Mouse (Mus musculus): ENCODE measurements around the gene Gm14412.
"Not testable (repeated sequence)": the region's sequence is repeated elsewhere in the genome, so short reads cannot be mapped to it uniquely, and the experiment has no call there.

The Gm14412 gene

GRCm38 (mm10) chr2:177324257-177324733 is at the start of gene Gm14412:
Gene Gm14412, minus strand, starts transcription at chr2:177324307.
- DNase-seq (ENCODE audit: low read depth, low spot score): peak; percentile 72

DNA sequence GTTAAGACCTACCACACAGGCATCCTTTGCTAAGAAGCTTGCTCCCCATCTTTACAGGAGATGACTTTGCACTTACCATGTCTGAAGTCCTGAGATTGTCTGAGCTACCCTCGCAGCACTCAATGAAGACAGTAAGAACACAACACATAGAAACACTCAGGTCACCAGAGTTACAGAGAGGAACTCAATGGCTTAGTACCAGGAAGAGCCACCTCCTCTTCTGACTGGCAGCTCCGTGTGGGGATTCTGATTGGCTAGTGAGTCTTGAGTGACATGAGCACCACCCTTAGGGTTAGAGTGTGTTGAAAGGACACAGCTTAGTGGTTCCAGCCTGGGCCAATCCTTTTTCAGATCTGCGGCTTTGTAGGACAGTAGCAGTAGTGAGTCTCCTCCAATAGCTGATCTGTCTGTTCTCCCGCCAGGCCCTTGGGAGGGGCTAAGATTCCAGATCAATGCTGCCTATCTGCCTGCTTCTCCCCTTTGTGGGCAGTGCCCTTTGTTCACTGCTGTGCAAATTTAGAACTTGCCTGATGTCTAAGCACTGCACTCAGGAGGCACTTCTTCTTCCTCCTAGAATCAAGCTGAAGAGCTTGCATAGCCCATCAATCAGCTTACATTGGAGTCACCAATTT is 5.7 kb upstream of the Gm14412 start:
- peak; percentile 91 for DNase-seq (ENCODE audit: low read depth, low spot score)

- not testable (repeated sequence) for DNase-seq (ENCODE audit: low read depth, low spot score)
Observed at GRCm38 (mm10) chr2:177321361-177321760, 2.7 kb downstream of the Gm14412 start.

DNA sequence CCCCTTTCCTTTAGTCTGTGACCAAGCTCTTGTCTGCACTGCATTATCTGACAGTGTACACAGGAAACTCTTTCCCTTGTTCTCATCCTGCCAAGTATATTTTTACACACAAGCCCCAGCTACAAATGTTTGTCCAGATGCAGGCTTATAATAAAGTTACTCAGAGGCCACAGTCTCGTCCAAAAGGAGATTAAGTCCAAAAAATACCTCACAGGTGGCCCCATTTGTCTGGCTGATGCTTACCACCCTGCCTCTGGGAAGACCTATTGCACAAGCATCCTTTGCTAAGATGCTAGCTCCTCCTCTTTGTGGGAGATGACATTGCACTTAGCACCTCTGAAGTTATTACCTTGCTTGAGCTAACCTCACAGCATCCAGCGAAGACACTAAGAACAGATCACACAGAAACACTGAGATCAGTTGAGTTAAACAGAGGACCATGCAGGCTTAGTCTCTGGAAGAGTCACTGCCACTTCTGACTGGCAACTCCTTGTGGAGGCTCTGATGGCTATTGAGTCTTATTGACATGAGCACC is 3.3 kb downstream of the Gm14412 start:
- DNase-seq (ENCODE audit: low read depth, low spot score): not testable (repeated sequence)

DNA sequence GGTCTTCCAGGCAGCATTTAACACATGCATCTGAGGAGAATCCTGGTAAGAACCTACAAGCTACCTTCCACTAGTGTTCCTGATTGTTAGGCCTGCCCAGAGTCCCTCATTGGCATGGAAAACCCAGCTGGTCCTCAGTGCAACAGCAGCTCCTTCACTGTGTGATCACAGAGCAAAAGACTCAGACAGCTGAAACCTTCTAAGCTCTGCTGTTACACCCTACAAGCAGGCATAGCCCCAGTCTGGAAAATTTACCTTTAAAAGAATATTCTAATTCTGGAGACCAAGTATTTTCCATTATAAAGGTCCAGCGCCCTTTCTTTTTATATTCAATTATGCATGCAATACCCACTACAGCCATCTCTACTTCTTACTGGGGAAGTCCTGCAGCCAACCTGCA is 5.1 kb downstream of the Gm14412 start:
- peak; percentile 71 for DNase-seq (ENCODE audit: low read depth, low spot score)

DNA sequence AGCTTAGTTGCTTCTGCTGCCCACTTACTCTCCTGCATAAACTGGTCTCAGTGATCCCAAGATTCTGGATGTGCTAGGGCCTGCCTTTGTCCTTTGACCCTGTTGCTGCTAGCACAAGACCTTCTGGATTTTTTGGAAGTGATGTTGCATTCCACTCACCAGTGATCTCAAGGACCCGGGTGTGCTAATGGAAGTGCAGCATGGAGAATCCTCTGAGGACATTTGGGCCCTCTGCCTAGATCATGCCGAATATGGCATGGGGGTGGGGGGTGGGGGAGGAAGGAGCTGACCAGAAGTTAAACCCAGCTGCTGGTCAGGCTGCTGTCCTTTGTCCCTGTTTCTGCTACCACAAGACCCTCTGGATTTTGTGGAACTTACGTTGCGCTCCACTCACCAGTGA is 14.5 kb downstream of the Gm14412 start:
- not testable (repeated sequence) for DNase-seq (ENCODE audit: low read depth, low spot score)

DNA sequence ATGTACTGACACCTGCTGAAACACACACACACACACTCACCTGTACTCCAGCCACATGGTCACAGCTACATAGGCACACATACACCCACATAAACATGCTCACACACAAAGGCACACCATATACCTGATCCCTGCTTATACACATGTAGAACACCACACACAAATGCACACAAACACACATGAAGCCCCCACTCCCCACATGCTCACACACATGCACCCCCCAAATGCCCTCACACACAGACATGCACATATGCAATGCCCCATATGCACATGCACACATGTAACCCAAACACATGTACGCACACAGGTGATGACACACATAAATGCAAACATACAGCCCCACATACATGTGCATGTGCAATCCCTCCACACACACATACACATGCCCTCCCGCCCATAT is 19.1 kb downstream of the Gm14412 start:
- not testable (repeated sequence) for DNase-seq (ENCODE audit: low read depth, low spot score)

DNA sequence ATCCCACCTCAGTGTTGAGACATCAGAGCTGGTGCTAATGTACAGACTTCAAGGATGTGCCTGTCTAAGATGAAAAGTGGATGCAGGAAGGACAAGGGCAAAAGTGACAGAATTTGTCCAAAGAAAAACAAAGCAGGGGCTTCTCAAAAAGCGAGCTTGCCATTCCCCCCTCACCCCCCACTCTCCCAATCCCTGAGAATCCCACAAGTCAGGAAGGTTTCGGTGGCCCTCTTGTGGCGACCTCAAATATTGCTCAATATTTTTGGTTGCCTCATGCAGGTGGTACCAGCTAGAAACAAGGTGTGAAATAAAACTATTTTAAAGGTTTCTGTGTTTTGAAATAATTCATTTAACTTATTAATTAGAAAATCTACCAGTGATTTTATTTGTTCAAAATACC is 40.4 kb downstream of the Gm14412 start:
- not testable (repeated sequence) for DNase-seq (ENCODE audit: low read depth, low spot score)

DNA sequence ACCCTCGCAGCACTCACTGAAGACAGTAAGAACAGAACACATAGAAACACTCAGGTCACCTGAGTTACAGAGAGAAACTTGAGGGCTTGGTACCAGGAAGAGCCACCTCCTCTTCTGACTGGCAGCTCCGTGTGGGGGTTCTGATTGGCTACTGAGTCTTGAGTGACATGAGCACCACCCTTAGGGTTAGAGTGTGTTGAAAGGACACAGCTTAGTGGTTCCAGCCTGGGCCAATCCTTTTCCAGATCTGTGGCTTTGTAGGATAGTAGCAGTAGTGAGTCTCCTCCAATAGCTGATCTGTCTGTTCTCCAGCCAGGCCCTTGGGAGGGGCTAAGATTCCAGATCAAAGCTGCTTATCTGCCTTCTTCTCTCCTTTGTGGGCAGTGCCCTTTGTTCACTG is 46.4 kb downstream of the Gm14412 start:
- peak; percentile 67 for DNase-seq (ENCODE audit: low read depth, low spot score)

DNA sequence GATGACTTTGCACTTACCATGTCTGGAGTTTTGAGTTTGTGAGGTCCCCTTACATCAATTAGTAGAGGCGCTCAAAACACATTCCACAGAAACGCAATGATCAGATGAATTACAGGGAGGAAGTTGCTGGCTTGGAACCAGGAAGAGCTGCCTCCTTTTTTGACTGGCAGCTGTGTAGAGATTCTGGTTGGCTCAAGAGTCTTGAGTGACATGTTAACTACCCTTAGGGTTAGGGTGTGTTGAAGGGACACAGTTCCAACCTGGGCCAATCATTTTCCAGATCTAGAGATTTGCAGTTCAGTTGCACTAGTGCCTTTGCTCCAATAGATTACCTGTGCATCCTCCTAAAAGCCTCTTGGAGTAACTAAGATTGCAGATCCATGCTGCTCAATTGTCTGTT is 51.9 kb downstream of the Gm14412 start:
- DNase-seq (ENCODE audit: low read depth, low spot score): peak; percentile 83

DNA sequence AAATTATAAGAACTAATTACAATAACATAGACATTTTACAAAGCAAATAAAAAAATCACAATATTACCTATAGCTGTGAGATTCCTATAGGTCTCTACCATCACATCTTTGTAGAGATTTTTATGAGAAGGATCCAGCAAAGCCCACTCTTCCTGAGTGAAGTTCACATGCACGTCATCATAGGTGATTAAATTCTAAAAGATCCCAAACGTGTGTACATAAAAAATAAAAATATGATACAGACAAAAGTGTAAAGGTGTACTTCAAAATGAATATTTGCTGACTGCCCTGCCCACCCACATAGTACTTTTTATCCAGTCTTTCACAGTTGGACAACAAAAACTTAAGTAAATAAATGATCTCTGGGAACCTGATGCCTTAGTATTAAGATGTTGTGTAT is 57.2 kb downstream of the Gm14412 start, which contains the start of gene Gm14409:
Gene Gm14409 (minus strand): TSS at position 101 of the 400 bp plus-strand sequence.
- not testable (repeated sequence) for DNase-seq (ENCODE audit: low read depth, low spot score)

Measured in ES-CJ7 (cell line).